Mouse (Mus musculus): ENCODE data around the gene Dtx4. TPM values are rescaled to one million over a fixed set of nuclear protein-coding genes. Genes with fewer than 3 reads are reported as not detected.
A peak's percentile ranks its signal among the peaks of the same experiment; 100 is the strongest.

The Dtx4 gene
- polyA plus RNA-seq, 1 experiment, result 5.0 TPM

- Histone ChIP-seq H3K79me2 (ENCODE audit: control insufficient read depth, insufficient read depth) (no peaks in the 10 kb centered on the region), H3K79me3 (ENCODE audit: low read depth) (no peaks in the 10 kb centered on the region), H3K4me3 (ENCODE audit: insufficient read depth, poor library complexity, severe bottlenecking) (no peak overlapping the region), H3ac (ENCODE audit: control insufficient read depth, insufficient read length, low read depth) (no peak overlapping the region), H3K36me3 (ENCODE audit: control insufficient read depth, insufficient read depth) (no peaks in the 10 kb centered on the region), H3K27me3 (ENCODE audit: control insufficient read depth, insufficient read depth, insufficient read length) (no peaks in the 10 kb centered on the region)
- TF ChIP-seq MYOG (IDR thresholded peaks at IDR 0.05; ENCODE audit: control insufficient read depth, extremely low read depth, insufficient read length) (no peak), CTCF (IDR thresholded peaks at IDR 0.05; ENCODE audit: control insufficient read depth, insufficient read depth, insufficient read length) (no peak), CEBPB (IDR thresholded peaks at IDR 0.05; ENCODE audit: low read depth) (no peak), MAX (IDR thresholded peaks at IDR 0.05) (no peak), USF1 (IDR thresholded peaks at IDR 0.05; ENCODE audit: low read depth) (no peak), FOSL1 (IDR thresholded peaks at IDR 0.05; ENCODE audit: insufficient read depth, low read length, poor library complexity, severe bottlenecking) (no peak), MYOD1 (IDR thresholded peaks at IDR 0.05; ENCODE audit: control insufficient read depth, insufficient read length, low read depth) (no peak)
Observed at GRCm38 (mm10) chr19:12540727-12541126, 39.5 kb upstream of the Dtx4 start.

GRCm38 (mm10) chr19:12539975-12540374, 38.7 kb upstream of the Dtx4 start:
- H3K79me3 ChIP-seq (ENCODE audit: low read depth), result no peaks in the 10 kb centered on the region
- TF ChIP-seq MAX (IDR thresholded peaks at IDR 0.05) (no peak), CTCF (IDR thresholded peaks at IDR 0.05; ENCODE audit: control insufficient read depth, insufficient read depth, insufficient read length) (no peak), MYOD1 (IDR thresholded peaks at IDR 0.05; ENCODE audit: control insufficient read depth, insufficient read length, low read depth) (no peak), MYOG (IDR thresholded peaks at IDR 0.05; ENCODE audit: control insufficient read depth, extremely low read depth, insufficient read length) (no peak), FOSL1 (IDR thresholded peaks at IDR 0.05; ENCODE audit: insufficient read depth, low read length, poor library complexity, severe bottlenecking) (no peak), USF1 (IDR thresholded peaks at IDR 0.05; ENCODE audit: low read depth) (no peak), CEBPB (IDR thresholded peaks at IDR 0.05; ENCODE audit: low read depth) (no peak)
- no peaks in the 10 kb centered on the region for H3K79me2 ChIP-seq (ENCODE audit: control insufficient read depth, insufficient read depth)
- H3K4me3 ChIP-seq (ENCODE audit: insufficient read depth, poor library complexity, severe bottlenecking), result no peak overlapping the region
- H3K36me3 ChIP-seq (ENCODE audit: control insufficient read depth, insufficient read depth), result no peaks in the 10 kb centered on the region
- H3ac ChIP-seq (ENCODE audit: control insufficient read depth, insufficient read length, low read depth), result no peak overlapping the region
- H3K27me3 ChIP-seq (ENCODE audit: control insufficient read depth, insufficient read depth, insufficient read length), result no peaks in the 10 kb centered on the region

- H3K4me3 ChIP-seq (ENCODE audit: insufficient read depth, poor library complexity, severe bottlenecking), result no peak overlapping the region
- TF ChIP-seq CEBPB (IDR thresholded peaks at IDR 0.05; ENCODE audit: low read depth), result no peak
- no peak for TF ChIP-seq MYOG (IDR thresholded peaks at IDR 0.05; ENCODE audit: control insufficient read depth, extremely low read depth, insufficient read length)
- no peak for TF ChIP-seq MYOD1 (IDR thresholded peaks at IDR 0.05; ENCODE audit: control insufficient read depth, insufficient read length, low read depth)
- TF ChIP-seq CTCF (IDR thresholded peaks at IDR 0.05; ENCODE audit: control insufficient read depth, insufficient read depth, insufficient read length), result no peak
- TF ChIP-seq MAX (IDR thresholded peaks at IDR 0.05), result no peak
- no peak for TF ChIP-seq FOSL1 (IDR thresholded peaks at IDR 0.05; ENCODE audit: insufficient read depth, low read length, poor library complexity, severe bottlenecking)
Observed at GRCm38 (mm10) chr19:12537168-12537567, 35.9 kb upstream of the Dtx4 start.

GRCm38 (mm10) chr19:12523377-12523776, 22.1 kb upstream of the Dtx4 start:
- no peak overlapping the region for H3ac ChIP-seq (ENCODE audit: control insufficient read depth, insufficient read length, low read depth)
- H3K4me3 ChIP-seq (ENCODE audit: insufficient read depth, poor library complexity, severe bottlenecking), result no peak overlapping the region
- no peak for TF ChIP-seq MYOG (IDR thresholded peaks at IDR 0.05; ENCODE audit: control insufficient read depth, extremely low read depth, insufficient read length)
- TF ChIP-seq CTCF (IDR thresholded peaks at IDR 0.05; ENCODE audit: control insufficient read depth, insufficient read depth, insufficient read length), result no peak
- no peak for TF ChIP-seq USF1 (IDR thresholded peaks at IDR 0.05; ENCODE audit: low read depth)

More at GRCm38 (mm10) chr19:12537168-12537567, 35.9 kb upstream of the Dtx4 start:
- no peaks in the 10 kb centered on the region for H3K36me3 ChIP-seq (ENCODE audit: control insufficient read depth, insufficient read depth)
- H3K27me3 ChIP-seq (ENCODE audit: control insufficient read depth, insufficient read depth, insufficient read length), result no peaks in the 10 kb centered on the region
- H3K79me3 ChIP-seq (ENCODE audit: low read depth), result no peaks in the 10 kb centered on the region
- H3K79me2 ChIP-seq (ENCODE audit: control insufficient read depth, insufficient read depth), result no peaks in the 10 kb centered on the region
- H3ac ChIP-seq (ENCODE audit: control insufficient read depth, insufficient read length, low read depth), result no peak overlapping the region

GRCm38 (mm10) chr19:12518541-12518890, 17.3 kb upstream of the Dtx4 start:
- H3K79me3 ChIP-seq (ENCODE audit: low read depth), result no peaks in the 10 kb centered on the region
- no peaks in the 10 kb centered on the region for H3K36me3 ChIP-seq (ENCODE audit: control insufficient read depth, insufficient read depth)
- no peak overlapping the region for H3K4me3 ChIP-seq (ENCODE audit: insufficient read depth, poor library complexity, severe bottlenecking)
- no peaks in the 10 kb centered on the region for H3K27me3 ChIP-seq (ENCODE audit: control insufficient read depth, insufficient read depth, insufficient read length)
- TF ChIP-seq CTCF (IDR thresholded peaks at IDR 0.05; ENCODE audit: control insufficient read depth, insufficient read depth, insufficient read length), result no peak
- no peak for TF ChIP-seq USF1 (IDR thresholded peaks at IDR 0.05; ENCODE audit: low read depth)
- TF ChIP-seq FOSL1 (IDR thresholded peaks at IDR 0.05; ENCODE audit: insufficient read depth, low read length, poor library complexity, severe bottlenecking), result no peak
- no peak overlapping the region for H3ac ChIP-seq (ENCODE audit: control insufficient read depth, insufficient read length, low read depth)
- no peaks in the 10 kb centered on the region for H3K79me2 ChIP-seq (ENCODE audit: control insufficient read depth, insufficient read depth)

More at GRCm38 (mm10) chr19:12523377-12523776, 22.1 kb upstream of the Dtx4 start:
- Histone ChIP-seq H3K36me3 (ENCODE audit: control insufficient read depth, insufficient read depth) (no peaks in the 10 kb centered on the region), H3K27me3 (ENCODE audit: control insufficient read depth, insufficient read depth, insufficient read length) (no peaks in the 10 kb centered on the region), H3K79me3 (ENCODE audit: low read depth) (no peaks in the 10 kb centered on the region), H3K79me2 (ENCODE audit: control insufficient read depth, insufficient read depth) (no peaks in the 10 kb centered on the region)

- TF ChIP-seq MYOG (IDR thresholded peaks at IDR 0.05; ENCODE audit: control insufficient read depth, extremely low read depth, insufficient read length) (no peak), FOSL1 (IDR thresholded peaks at IDR 0.05; ENCODE audit: insufficient read depth, low read length, poor library complexity, severe bottlenecking) (no peak), CTCF (IDR thresholded peaks at IDR 0.05; ENCODE audit: control insufficient read depth, insufficient read depth, insufficient read length) (peak; percentile 7)
- Histone ChIP-seq H3ac (ENCODE audit: control insufficient read depth, insufficient read length, low read depth) (peak overlapping the region; percentile 74), H3K79me2 (ENCODE audit: control insufficient read depth, insufficient read depth) (no peaks in the 10 kb centered on the region), H3K4me3 (ENCODE audit: insufficient read depth, poor library complexity, severe bottlenecking) (peak overlapping the region; percentile 21), H3K27me3 (ENCODE audit: control insufficient read depth, insufficient read depth, insufficient read length) (no peaks in the 10 kb centered on the region), H3K79me3 (ENCODE audit: low read depth) (no peaks in the 10 kb centered on the region), H3K36me3 (ENCODE audit: control insufficient read depth, insufficient read depth) (no peaks in the 10 kb centered on the region)
Observed at GRCm38 (mm10) chr19:12517671-12518540, 16.7 kb upstream of the Dtx4 start.
